Mouse (Mus musculus) limb, embryonic 14.5 days (tissue): ENCODE measurements around the gene Pcare. TPM values are rescaled to one million over a fixed set of nuclear protein-coding genes. Genes with fewer than 3 reads are reported as not detected.

ENCODE experiments used
- ATAC-seq: fragments of 200-750 bp; cut with Nextera tagmentation; 2 replicates; pipeline ENCODE4 v1.8.0; 2017; ENCODE audit warnings: low read depth, moderate number of reproducible peaks, moderate TSS enrichment; ENCODE audit not compliant: low FRiP score
- DNase-seq: peaks from one replicate; pipeline ENCODE4 v3.0.0-alpha.2; 2015; ENCODE audit warnings: low spot score
- H3K27ac ChIP-seq: fragments of 300-500 bp; sonication (generic); replicated peaks from 2 replicates; pipeline ENCODE4 v1.5.1; 2014; ENCODE audit warnings: low read depth, mild to moderate bottlenecking, low read length, moderate library complexity, mixed read lengths
- H3K27me3 ChIP-seq: fragments of 300-500 bp; sonication (generic); 2 replicates; pipeline ENCODE4 v1.6.1; 2014; ENCODE audit warnings: low read length, mixed read lengths; ENCODE audit not compliant: control insufficient read depth, insufficient read depth
- H3K36me3 ChIP-seq: fragments of 300-500 bp; sonication (generic); 2 replicates; pipeline ENCODE4 v1.6.1; 2014; ENCODE audit warnings: mild to moderate bottlenecking, low read length, moderate library complexity, mixed read lengths; ENCODE audit not compliant: control insufficient read depth, insufficient read depth
- H3K4me1 ChIP-seq: fragments of 300-500 bp; sonication (generic); 2 replicates; pipeline ENCODE4 v1.6.1; 2014; ENCODE audit warnings: antibody characterized with exemption, low read length, mixed read lengths; ENCODE audit not compliant: control insufficient read depth, insufficient read depth
- H3K4me2 ChIP-seq: fragments of 300-500 bp; sonication (generic); replicated peaks from 2 replicates; pipeline ENCODE4 v1.6.1; 2014; ENCODE audit warnings: low read depth, mild to moderate bottlenecking, low read length, moderate library complexity; ENCODE audit not compliant: severe bottlenecking
- H3K4me3 ChIP-seq: fragments of 300-500 bp; sonication (generic); replicated peaks from 2 replicates; pipeline ENCODE4 v1.5.1; 2014; ENCODE audit warnings: low read length
- H3K9ac ChIP-seq: fragments of 300-500 bp; sonication (generic); 2 replicates; pipeline ENCODE4 v1.6.1; 2014; ENCODE audit warnings: mild to moderate bottlenecking, low read depth, low read length, moderate library complexity; ENCODE audit not compliant: severe bottlenecking
- H3K9me3 ChIP-seq: fragments of 300-500 bp; sonication (generic); 2 replicates; pipeline ENCODE4 v1.6.1; 2016; ENCODE audit warnings: low read length; ENCODE audit not compliant: control insufficient read depth
- POLR2A ChIP-seq: fragments of 200-500 bp; IDR thresholded peaks from 2 replicates; pipeline ENCODE4 v1.8.0; 2012; ENCODE audit warnings: inconsistent platforms, mild to moderate bottlenecking, moderate library complexity, borderline replicate concordance; ENCODE audit not compliant: insufficient read depth, insufficient read length; ENCODE audit errors: extremely low read depth
- WGBS: fragments of 180-500 bp; shearing (Covaris S2); extraction: QIAGEN DNeasy Blood & Tissue Kit; methylation state at CpG from one replicate; pipeline ENCODE4 v1.1.7; 2014; 5-methylcytosine and 5-hydroxymethylcytosine counted together
- polyA plus RNA-seq, 2 experiments: library from polyadenylated mRNA; depleted of rRNA in 1 of 2; stranded (reverse) in 1 of 2; unstranded in 1 of 2; fragments of >200 nt; fragmentation: Nextera tagmentation in 1 of 2; extraction: Ambion mirVana in 1 of 2; gene quantifications; 2 replicates each; pipeline versions ENCODE4 v1.2.1 to v1.2.3; 2012 to 2014

The Pcare gene
- polyA plus RNA-seq, 2 experiments = 0.01 TPM; not detected in 1

- Histone ChIP-seq H3K9ac (peak overlapping the region; percentile 84), H3K4me2 (peak overlapping the region; percentile 91), H3K27ac (no peak overlapping the region), H3K27me3 (no peaks in the 10 kb centered on the region), H3K4me1 (0 out of 2 replicates have a peak, but pooled peaks cover 11% of the 10 kb centered on the region), H3K9me3 (peaks cover 8% of the 10 kb centered on the region), H3K4me3 (peak overlapping the region; percentile 76), H3K36me3 (no peaks in the 10 kb centered on the region)
- no peak for DNase-seq
- no peak for ATAC-seq
- no peak for TF ChIP-seq POLR2A
- 21% methylated on average over 10 of the region's 10 CpGs for WGBS
Measured at GRCm38 (mm10) chr17:71783366-71783735, 30.7 kb upstream of the Pcare start.

- H3K4me3 ChIP-seq = peak overlapping the region; percentile 76
- DNase-seq (no peak), ATAC-seq (peak; percentile 27; the same call in 1 of the 2 replicates)
- peaks cover 10% of the 10 kb centered on the region for H3K9me3 ChIP-seq
- 0 out of 2 replicates have a peak, but pooled peaks cover 11% of the 10 kb centered on the region for H3K4me1 ChIP-seq
- H3K4me2 ChIP-seq = peak overlapping the region; percentile 91
- WGBS = 1% methylated on average over 20 of the region's 59 CpGs
- peak overlapping the region; percentile 84 for H3K9ac ChIP-seq
- no peaks in the 10 kb centered on the region for H3K27me3 ChIP-seq
- no peak overlapping the region for H3K27ac ChIP-seq
- no peaks in the 10 kb centered on the region for H3K36me3 ChIP-seq
- TF ChIP-seq POLR2A = no peak
Measured at GRCm38 (mm10) chr17:71782699-71783365, 30.1 kb upstream of the Pcare start.

GRCm38 (mm10) chr17:71782242-71782698, 29.6 kb upstream of the Pcare start:
- ATAC-seq = peak; percentile 81
- WGBS = 2% methylated on average over 22 of the region's 29 CpGs
- Histone ChIP-seq H3K9me3 (peaks cover 10% of the 10 kb centered on the region), H3K4me1 (0 out of 2 replicates have a peak, but pooled peaks cover 11% of the 10 kb centered on the region), H3K36me3 (no peaks in the 10 kb centered on the region), H3K4me2 (peak overlapping the region; percentile 91), H3K9ac (peak overlapping the region; percentile 84), H3K27ac (no peak overlapping the region), H3K27me3 (no peaks in the 10 kb centered on the region), H3K4me3 (peak overlapping the region; percentile 76)
- no peak for DNase-seq
- no peak for TF ChIP-seq POLR2A

GRCm38 (mm10) chr17:71780945-71781344, 28.3 kb upstream of the Pcare start:
- DNase-seq (peak; percentile 64), ATAC-seq (no peak)
- Histone ChIP-seq H3K9ac (no peak overlapping the region), H3K36me3 (no peaks in the 10 kb centered on the region), H3K9me3 (peaks cover 10% of the 10 kb centered on the region), H3K4me3 (no peak overlapping the region), H3K4me2 (no peak overlapping the region), H3K27ac (no peak overlapping the region), H3K27me3 (no peaks in the 10 kb centered on the region), H3K4me1 (0 out of 2 replicates have a peak, but pooled peaks cover 11% of the 10 kb centered on the region)
- no peak for TF ChIP-seq POLR2A
- 62% methylated on average over 4 of the region's 4 CpGs for WGBS

- Histone ChIP-seq H3K9ac (no peak overlapping the region), H3K4me1 (0 out of 2 replicates have a peak, but pooled peaks cover 11% of the 10 kb centered on the region), H3K4me2 (no peak overlapping the region), H3K27ac (no peak overlapping the region), H3K36me3 (no peaks in the 10 kb centered on the region), H3K27me3 (no peaks in the 10 kb centered on the region), H3K9me3 (peaks cover 10% of the 10 kb centered on the region), H3K4me3 (no peak overlapping the region)
- ATAC-seq = no peak
- no peak for DNase-seq
- 36% methylated on average over 2 of the region's 2 CpGs for WGBS
- no peak for TF ChIP-seq POLR2A
Measured at GRCm38 (mm10) chr17:71780490-71780889, 27.8 kb upstream of the Pcare start.

GRCm38 (mm10) chr17:71778696-71779095, 26.0 kb upstream of the Pcare start:
- WGBS = 73% methylated on average over 3 of the region's 3 CpGs
- H3K27me3 ChIP-seq = no peaks in the 10 kb centered on the region
- TF ChIP-seq POLR2A = no peak

More at GRCm38 (mm10) chr17:71778696-71779095, 26.0 kb upstream of the Pcare start:
- Histone ChIP-seq H3K27ac (no peak overlapping the region), H3K36me3 (no peaks in the 10 kb centered on the region), H3K4me1 (0 out of 2 replicates have a peak, but pooled peaks cover 11% of the 10 kb centered on the region), H3K4me2 (no peak overlapping the region), H3K9ac (no peak overlapping the region), H3K4me3 (no peak overlapping the region), H3K9me3 (peaks cover 10% of the 10 kb centered on the region)
- no peak for DNase-seq
- ATAC-seq = no peak
